Mouse (Mus musculus) liver, embryonic 16.5 days (tissue): ENCODE results near the gene Pdss2. TPM values are rescaled to one million over a fixed set of nuclear protein-coding genes. Genes with fewer than 3 reads are reported as not detected.

Experiments used
- ATAC-seq: fragments of 200-750 bp; cut with Nextera tagmentation; 2 replicates; pipeline ENCODE4 v1.8.0; 2017; ENCODE audit warnings: low read depth, mild to moderate bottlenecking, moderate number of reproducible peaks, moderate library complexity
- H3K27ac ChIP-seq: fragments of 300-500 bp; sonication (generic); 2 replicates; pipeline ENCODE4 v1.5.1; 2014; ENCODE audit warnings: mild to moderate bottlenecking, low read length
- H3K27me3 ChIP-seq: fragments of 300-500 bp; sonication (generic); 2 replicates; pipeline ENCODE4 v1.6.1; 2014; ENCODE audit warnings: low read depth, low read length, mixed read lengths; ENCODE audit not compliant: control insufficient read depth, insufficient read depth
- H3K36me3 ChIP-seq: fragments of 300-500 bp; sonication (generic); 2 replicates; pipeline ENCODE4 v1.6.1; 2014; ENCODE audit warnings: mild to moderate bottlenecking; ENCODE audit not compliant: control insufficient read depth, insufficient read depth
- H3K4me1 ChIP-seq: fragments of 300-500 bp; sonication (generic); 2 replicates; pipeline ENCODE4 v1.6.1; 2014; ENCODE audit warnings: low read depth, low read length, mixed read lengths; ENCODE audit not compliant: control insufficient read depth
- H3K4me2 ChIP-seq: fragments of 300-500 bp; sonication (generic); 2 replicates; pipeline ENCODE4 v1.6.1; 2014; ENCODE audit warnings: low read depth, low read length, mixed read lengths
- H3K4me3 ChIP-seq: fragments of 300-500 bp; sonication (generic); 2 replicates; pipeline ENCODE4 v1.5.1; 2014; ENCODE audit warnings: low read depth, mild to moderate bottlenecking, low read length
- H3K9ac ChIP-seq: fragments of 300-500 bp; sonication (generic); 2 replicates; pipeline ENCODE4 v1.6.1; 2014; ENCODE audit warnings: low read depth, low read length
- H3K9me3 ChIP-seq: fragments of 300-500 bp; sonication (generic); replicated peaks from 2 replicates; pipeline ENCODE4 v1.6.1; 2016; ENCODE audit warnings: low read length; ENCODE audit not compliant: control insufficient read depth
- WGBS: fragments of 180-500 bp; shearing (Covaris S2); extraction: QIAGEN DNeasy Blood & Tissue Kit; methylation state at CpG from one replicate; pipeline ENCODE4 v1.1.7; 2014; ENCODE audit not compliant: insufficient replicate concordance; 5-methylcytosine and 5-hydroxymethylcytosine counted together
- polyA plus RNA-seq: library from polyadenylated mRNA; unstranded; fragments of >200 nt; fragmentation: Nextera tagmentation; extraction: Ambion mirVana; gene quantifications from 2 replicates; pipeline ENCODE4 v1.2.1, GENCODE M21; 2015

The Pdss2 gene
- polyA plus RNA-seq, 1 experiment from 2014 or later, result 6.4 TPM

- Histone ChIP-seq H3K9ac (no peak overlapping the region), H3K4me2 (no peak overlapping the region), H3K4me1 (no peaks in the 10 kb centered on the region; the same call in 1 of the 2 replicates), H3K4me3 (no peak overlapping the region), H3K36me3 (no peaks in the 10 kb centered on the region), H3K9me3 (no peaks in the 10 kb centered on the region), H3K27me3 (no peaks in the 10 kb centered on the region), H3K27ac (no peak overlapping the region)
- 74% methylated on average over 2 of the region's 2 CpGs for WGBS
- no peak for ATAC-seq
These were observed 244.9 kb downstream of the Pdss2 start for GRCm38 (mm10) chr10:43466223-43466622.

- Histone ChIP-seq H3K36me3 (no peaks in the 10 kb centered on the region), H3K27ac (no peak overlapping the region), H3K27me3 (no peaks in the 10 kb centered on the region), H3K9ac (no peak overlapping the region), H3K4me2 (peak overlapping the region; percentile 46), H3K4me3 (peak overlapping the region; percentile 16), H3K4me1 (no peaks in the 10 kb centered on the region; the same call in 1 of the 2 replicates), H3K9me3 (no peaks in the 10 kb centered on the region)
- ATAC-seq, result peak; percentile 27; the same call in 1 of the 2 replicates
- 26% methylated on average over 13 of the region's 13 CpGs for WGBS
These were observed 246.4 kb downstream of the Pdss2 start for GRCm38 (mm10) chr10:43467659-43468058.

GRCm38 (mm10) chr10:43468293-43468692 is 247.0 kb downstream of the Pdss2 start:
- Histone ChIP-seq H3K36me3 (no peaks in the 10 kb centered on the region), H3K4me3 (no peak overlapping the region), H3K9ac (no peak overlapping the region), H3K27me3 (no peaks in the 10 kb centered on the region), H3K4me2 (peak overlapping the region; percentile 46; the same call in 1 of the 2 replicates), H3K4me1 (no peaks in the 10 kb centered on the region; the same call in 1 of the 2 replicates), H3K9me3 (no peaks in the 10 kb centered on the region), H3K27ac (no peak overlapping the region)
- ATAC-seq, result no peak
- WGBS, result 85% methylated on average over 6 of the region's 6 CpGs

GRCm38 (mm10) chr10:43475376-43475775 is 254.1 kb downstream of the Pdss2 start:
- ATAC-seq, result no peak
- Histone ChIP-seq H3K4me1 (peaks cover 11% of the 10 kb centered on the region), H3K9ac (no peak overlapping the region), H3K9me3 (no peaks in the 10 kb centered on the region), H3K27me3 (peaks cover 7% of the 10 kb centered on the region; the same call in 1 of the 2 replicates), H3K4me2 (no peak overlapping the region), H3K36me3 (no peaks in the 10 kb centered on the region), H3K4me3 (no peak overlapping the region), H3K27ac (no peak overlapping the region)
- WGBS, result 25% methylated on average over 4 of the region's 4 CpGs

- H3K9me3 ChIP-seq, result no peaks in the 10 kb centered on the region
- H3K27ac ChIP-seq, result no peak overlapping the region
- ATAC-seq, result no peak
- H3K9ac ChIP-seq, result no peak overlapping the region
- 33% methylated on average over 9 of the region's 9 CpGs for WGBS
- peaks cover 7% of the 10 kb centered on the region; the same call in 1 of the 2 replicates for H3K27me3 ChIP-seq
- peak overlapping the region; percentile 78 for H3K4me3 ChIP-seq
- H3K4me2 ChIP-seq, result peak overlapping the region; percentile 97
- H3K36me3 ChIP-seq, result no peaks in the 10 kb centered on the region
- H3K4me1 ChIP-seq, result peaks cover 20% of the 10 kb centered on the region
These were observed 256.2 kb downstream of the Pdss2 start for GRCm38 (mm10) chr10:43477459-43477858.

- H3K9me3 ChIP-seq, result no peaks in the 10 kb centered on the region
- H3K4me2 ChIP-seq, result peak overlapping the region; percentile 97
- peak overlapping the region; percentile 81 for H3K9ac ChIP-seq
- H3K27ac ChIP-seq, result peak overlapping the region; percentile 85
- WGBS, result under 1% methylated on average over 42 of the region's 42 CpGs
- H3K4me1 ChIP-seq, result peaks cover 20% of the 10 kb centered on the region
- ATAC-seq, result no peak
- H3K36me3 ChIP-seq, result no peaks in the 10 kb centered on the region
- H3K27me3 ChIP-seq, result peaks cover 7% of the 10 kb centered on the region; the same call in 1 of the 2 replicates
- peak overlapping the region; percentile 78 for H3K4me3 ChIP-seq
These were observed 256.8 kb downstream of the Pdss2 start for GRCm38 (mm10) chr10:43477865-43478681.

GRCm38 (mm10) chr10:43478751-43479435 is 257.6 kb downstream of the Pdss2 start, which contains the start of gene Bend3:
Bend3 (plus strand) TSS chr10:43478831.
- H3K27me3 ChIP-seq, result peaks cover 7% of the 10 kb centered on the region; the same call in 1 of the 2 replicates
- under 1% methylated on average over 83 of the region's 101 CpGs for WGBS
- H3K36me3 ChIP-seq, result no peaks in the 10 kb centered on the region
- peak within 1 kb of the TSS; percentile 85 for H3K27ac ChIP-seq
- peak within 1 kb of the TSS; percentile 97 for H3K4me2 ChIP-seq
- H3K4me3 ChIP-seq, result peak within 1 kb of the TSS; percentile 78
- peak within 1 kb of the TSS; percentile 81 for H3K9ac ChIP-seq
- peaks cover 20% of the 10 kb centered on the region for H3K4me1 ChIP-seq
- peak; percentile 43 for ATAC-seq
- H3K9me3 ChIP-seq, result no peaks in the 10 kb centered on the region

- peaks cover 20% of the 10 kb centered on the region for H3K4me1 ChIP-seq
- H3K36me3 ChIP-seq, result no peaks in the 10 kb centered on the region
These were observed 258.3 kb downstream of the Pdss2 start for GRCm38 (mm10) chr10:43479436-43480157.

More at GRCm38 (mm10) chr10:43479436-43480157, 258.3 kb downstream of the Pdss2 start:
- Histone ChIP-seq H3K4me2 (peak overlapping the region; percentile 97), H3K9ac (peak overlapping the region; percentile 81), H3K27ac (peak overlapping the region; percentile 85), H3K27me3 (peaks cover 7% of the 10 kb centered on the region; the same call in 1 of the 2 replicates), H3K9me3 (no peaks in the 10 kb centered on the region), H3K4me3 (peak overlapping the region; percentile 78)
- under 1% methylated on average over 72 of the region's 103 CpGs for WGBS
- ATAC-seq, result peak; percentile 89
